Mouse (Mus musculus) embryo, embryonic 10.5 days (tissue): ENCODE measurements around the gene Capn8.

Experiments
- DNase-seq: peaks from one replicate; pipeline ENCODE4 v3.0.0-alpha.2; 2015; ENCODE audit warnings: low spot score

Gene Capn8

GRCm38 (mm10) chr1:182564408-182565120, at the start of gene Capn8:
Gene Capn8, plus strand, starts transcription at chr1:182565007.
- peak; percentile 43 for DNase-seq

- peak; percentile 81 for DNase-seq
Observed at GRCm38 (mm10) chr1:182516758-182517676, 47.8 kb upstream of the Capn8 start, which contains the start of gene Capn2. Gene Capn2, minus strand, starts transcription at chr1:182517608.

GRCm38 (mm10) chr1:182517677-182518011, 47.2 kb upstream of the Capn8 start:
- no peak for DNase-seq

- peak; percentile 27 for DNase-seq
Observed at GRCm38 (mm10) chr1:182518143-182518680, 46.6 kb upstream of the Capn8 start.

- no peak for DNase-seq
Observed at GRCm38 (mm10) chr1:182518811-182519210, 46.0 kb upstream of the Capn8 start.

GRCm38 (mm10) chr1:182519341-182519740, 45.5 kb upstream of the Capn8 start:
- DNase-seq = no peak

- peak; percentile 70 for DNase-seq
Observed at GRCm38 (mm10) chr1:182520091-182520937, 44.5 kb upstream of the Capn8 start.

- DNase-seq = no peak
Observed at GRCm38 (mm10) chr1:182520938-182521500, 43.8 kb upstream of the Capn8 start.

- no peak for DNase-seq
Observed at GRCm38 (mm10) chr1:182522961-182523360, 41.8 kb upstream of the Capn8 start.

- no peak for DNase-seq
Observed at GRCm38 (mm10) chr1:182523692-182524091, 41.1 kb upstream of the Capn8 start.

GRCm38 (mm10) chr1:182525601-182526000, 39.2 kb upstream of the Capn8 start:
- DNase-seq = no peak

- peak; percentile 6 for DNase-seq
Observed at GRCm38 (mm10) chr1:182527261-182527766, 37.5 kb upstream of the Capn8 start.

- peak; percentile 34 for DNase-seq
Observed at GRCm38 (mm10) chr1:182527921-182528858, 36.6 kb upstream of the Capn8 start.

GRCm38 (mm10) chr1:182533583-182533982, 31.2 kb upstream of the Capn8 start:
- no peak for DNase-seq

GRCm38 (mm10) chr1:182535080-182535481, 29.7 kb upstream of the Capn8 start:
- no peak for DNase-seq

- DNase-seq = peak; percentile 95
Observed at GRCm38 (mm10) chr1:182539023-182539940, 25.5 kb upstream of the Capn8 start.

- no peak for DNase-seq
Observed at GRCm38 (mm10) chr1:182542110-182542509, 22.7 kb upstream of the Capn8 start.

- no peak for DNase-seq
Observed at GRCm38 (mm10) chr1:182543136-182543535, 21.7 kb upstream of the Capn8 start.

- DNase-seq = no peak
Observed at GRCm38 (mm10) chr1:182543906-182544305, 20.9 kb upstream of the Capn8 start.
